ENCODE assay signal across 21 mouse cellular contexts in the genomic region with DNA sequence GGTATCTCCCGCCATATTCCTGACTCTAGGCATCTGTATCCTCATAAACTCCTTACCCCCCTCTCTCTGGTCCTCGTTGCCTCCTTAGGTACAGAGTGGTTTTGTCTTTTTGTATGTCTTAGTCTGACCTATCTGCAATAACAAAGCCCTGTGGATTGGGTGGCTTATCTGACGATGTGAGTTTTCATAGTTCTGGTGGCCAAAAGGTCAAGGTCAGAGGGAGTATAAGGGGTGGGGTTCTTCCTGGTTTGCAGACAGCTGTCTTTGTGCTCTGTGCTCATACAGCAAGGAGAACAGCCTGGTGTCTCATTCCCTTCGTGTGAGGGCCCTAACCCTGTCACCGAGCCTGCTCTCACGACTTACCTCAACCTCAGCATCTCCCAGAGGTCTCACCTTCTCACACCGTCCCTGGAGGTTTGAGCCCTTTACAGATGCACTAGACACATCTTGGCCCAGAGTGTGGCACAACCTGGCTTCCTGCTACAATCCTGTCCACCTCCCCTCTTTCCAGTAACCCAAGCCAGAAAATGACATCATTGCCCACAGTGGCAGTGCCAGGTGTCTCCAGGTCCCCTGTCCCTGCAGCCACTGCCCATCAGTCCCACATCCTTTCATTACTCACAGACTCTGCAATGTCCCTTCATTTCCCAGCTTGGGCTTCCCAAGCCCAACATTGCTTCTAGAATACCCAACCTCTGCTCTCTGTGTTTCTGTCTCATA. TPM values are rescaled to one million over a fixed set of nuclear protein-coding genes. Genes with fewer than 3 reads are reported as not detected.
DNase-seq lines count a peak whose midpoint lies in the region; ATAC-seq and TF ChIP-seq lines count a peak whose summit lies in the region.
"Had no signal": no experiment of that assay in that cellular context is flagged by ENCODE, and none has a peak within 500 bp of the region (broad histone marks: within the 10 kb centered on the region; RNA-seq: fewer than 3 reads in every experiment).

No protein-coding gene starts in this region.

- H3K27ac ChIP-seq in cerebellum, adult 2 months (ENCODE audit: insufficient read depth, low read length), result no peak overlapping the region
- H3K27ac ChIP-seq in heart, postnatal 0 days (ENCODE audit: low read depth), result no peak overlapping the region
- H3K27ac ChIP-seq: forebrain, embryonic 10.5 days; heart, embryonic 10.5 days; hindbrain, embryonic 14.5 days; kidney, embryonic 15.5 days; liver, embryonic 13.5 days; neural tube, embryonic 13.5 days had no signal

- peak; percentile 39 to 65 for DNase-seq in cerebellum, adult 2 months
- no peak for DNase-seq in cerebellum, adult 11 months
- DNase-seq in heart, postnatal 0 days (ENCODE audit: low spot score), result no peak
- no peak for DNase-seq in heart, adult 18-20 months
- peak; percentile 22 for DNase-seq in 3134 (ENCODE audit: extremely low read depth, insufficient read length, low spot score)
- DNase-seq in ZHBTc4 (ENCODE audit: low read depth, low spot score), result peak; percentile 74
- DNase-seq: adrenal gland, postnatal 10 days; gastrocnemius, postnatal 36 days; heart, postnatal 14 days; kidney, postnatal 4 days; layer of hippocampus, adult 9-11 months; liver, embryonic 13.5 days; lung, embryonic 14.5 days; thymus, postnatal 25 days had no signal

- no peak overlapping the region for H3K4me2 ChIP-seq in heart, postnatal 0 days (ENCODE audit: low read depth, low read length)
- H3K4me2 ChIP-seq: hindbrain, embryonic 14.5 days; kidney, embryonic 15.5 days; liver, embryonic 13.5 days; lung, embryonic 14.5 days; neural tube, embryonic 13.5 days had no signal

- no peak overlapping the region for H3K4me3 ChIP-seq in cerebellum, adult 2 months (replicated peaks; ENCODE audit: insufficient read depth, low read depth, low read length)
- H3K4me3 ChIP-seq in heart, postnatal 0 days (ENCODE audit: low read depth, low read length), result no peak overlapping the region
- H3K4me3 ChIP-seq: forebrain, embryonic 10.5 days; heart, embryonic 10.5 days; kidney, embryonic 15.5 days; liver, embryonic 13.5 days; neural tube, embryonic 13.5 days had no signal

- no peak for TF ChIP-seq CTCF in cerebellum, adult 2 months (IDR thresholded peaks at IDR 0.05; ENCODE audit: borderline replicate concordance, insufficient read depth, low read depth, low read length)
- TF ChIP-seq CTCF in heart, postnatal 0 days (IDR thresholded peaks at IDR 0.05; ENCODE audit: low read depth), result no peak

- TF ChIP-seq EP300 in heart, postnatal 0 days (IDR thresholded peaks at IDR 0.05; ENCODE audit: low read depth), result no peak

- H3K36me3 ChIP-seq in heart, postnatal 0 days (replicated peaks; ENCODE audit: control insufficient read depth, insufficient read depth, low read length), result no peaks in the 10 kb centered on the region
- H3K36me3 ChIP-seq: kidney, embryonic 15.5 days; liver, embryonic 13.5 days; neural tube, embryonic 13.5 days had no signal

- no peak overlapping the region for H3K9ac ChIP-seq in heart, postnatal 0 days (replicated peaks; ENCODE audit: low read depth, low read length)
- H3K9ac ChIP-seq: hindbrain, embryonic 14.5 days; kidney, embryonic 15.5 days; liver, embryonic 13.5 days; lung, embryonic 14.5 days; neural tube, embryonic 13.5 days had no signal

- no peaks in the 10 kb centered on the region for H3K27me3 ChIP-seq in cerebellum, adult 2 months (ENCODE audit: control insufficient read depth, insufficient read depth, low read length)
- no peaks in the 10 kb centered on the region for H3K27me3 ChIP-seq in heart, postnatal 0 days (ENCODE audit: control insufficient read depth, insufficient read depth, low read length)
- H3K27me3 ChIP-seq: kidney, embryonic 15.5 days; liver, embryonic 13.5 days had no signal

- peaks cover 41% of the 10 kb centered on the region for H3K4me1 ChIP-seq in cerebellum, adult 2 months (ENCODE audit: control insufficient read depth, insufficient read depth, low read length)
- H3K4me1 ChIP-seq in heart, postnatal 0 days (ENCODE audit: control insufficient read depth, insufficient read depth), result peaks cover 7% of the 10 kb centered on the region

- TF ChIP-seq POLR2A in cerebellum, adult 2 months (IDR thresholded peaks at IDR 0.05; ENCODE audit: borderline replicate concordance, insufficient read depth, low read length), result no peak

- WGBS in cerebellum, adult 2 months, result 73% methylated on average over 7 of the region's 7 CpGs
- WGBS in heart, postnatal 0 days, result 72% methylated on average over 7 of the region's 7 CpGs

- peak; percentile 34 for ATAC-seq in heart, postnatal 0 days (ENCODE audit: insufficient read depth, low read depth)
- ATAC-seq in granulocyte monocyte progenitor cell, adult 5-6 weeks (replicated peaks; ENCODE audit: poor library complexity, severe bottlenecking), result no peak
- ATAC-seq: activated CD4-positive, CD25-positive, alpha-beta regulatory T cell, adult 4 months had no signal

- no peaks in the 10 kb centered on the region for H3K9me3 ChIP-seq in heart, postnatal 0 days (replicated peaks; ENCODE audit: control insufficient read depth, low read length)
- H3K9me3 ChIP-seq: forebrain, embryonic 10.5 days; heart, embryonic 10.5 days; liver, embryonic 13.5 days; neural tube, embryonic 13.5 days had no signal

RNA-seq across cellular contexts. Expression of a gene that starts 54.2 kb away (rescaled TPM):
- 38.7 and 40.9 TPM in 2 replicates for polyA plus RNA-seq in cerebellum, adult 2 months (2012; rRNA removed)
- 6.7 and 11.1 TPM in 2 replicates for total RNA-seq in heart, postnatal 0 days (2014; rRNA removed; ENCODE audit: low replicate concordance)
- 4.5 and 5.3 TPM in 2 replicates for polyA plus RNA-seq in heart, postnatal 0 days (2015; fragmentation: Nextera tagmentation; extraction: Ambion mirVana)
- 10 to 100 TPM; 16.9 to 17.4 TPM for total RNA-seq in heart, adult 18-20 months (2021)
- 85.5 and 121 TPM in 2 replicates for total RNA-seq in granulocyte monocyte progenitor cell, adult 5-6 weeks (2014; fragmentation: Nextera tagmentation)
- 44.6 and 58.1 TPM in 2 replicates for total RNA-seq in granulocyte monocyte progenitor cell, adult 5-6 weeks (2017)

Comparison
In these comparisons a context has a peak if more than half of its experiments do, and no peak if none do; other contexts are left out.
1. DNase-seq: peak in cerebellum, adult 2 months (2 of 2), 3134 (single experiment) and ZHBTc4 (single experiment); none in cerebellum, adult 11 months (single experiment), heart, postnatal 0 days (single experiment) and heart, adult 18-20 months (0 of 2).